Mouse (Mus musculus) cerebellum, adult 11 months (tissue): ENCODE results near the gene Olfr553.
"Not testable (repeated sequence)": the region's sequence is repeated elsewhere in the genome, so short reads cannot be mapped to it uniquely, and the experiment has no call there.

Source experiments
- DNase-seq: peaks from one replicate; pipeline ENCODE4 v3.0.0; 2022

Olfr553 gene

DNA sequence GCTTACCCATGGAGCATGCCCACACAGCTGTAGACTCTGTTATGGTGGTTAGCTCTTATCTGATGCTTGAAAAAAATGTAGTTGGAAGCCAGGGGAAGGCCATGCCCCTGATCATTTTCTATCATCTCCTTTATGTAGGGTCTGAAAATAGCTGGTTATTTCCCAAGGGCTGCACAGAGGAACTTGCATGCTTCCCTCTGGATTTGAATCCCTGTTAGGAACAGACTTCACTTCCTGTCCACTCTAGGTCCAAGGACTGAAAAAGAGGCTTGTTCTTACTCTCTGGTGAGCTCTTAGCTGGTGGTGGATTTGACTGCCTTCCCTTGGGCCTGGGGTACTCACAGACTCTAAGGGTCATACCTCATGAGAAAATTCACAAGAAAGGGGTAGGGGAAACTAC, at the start of gene Olfr553:
Gene Olfr553 (minus strand): TSS at position 101 of the 400 bp plus-strand sequence.
- DNase-seq: no peak

DNA sequence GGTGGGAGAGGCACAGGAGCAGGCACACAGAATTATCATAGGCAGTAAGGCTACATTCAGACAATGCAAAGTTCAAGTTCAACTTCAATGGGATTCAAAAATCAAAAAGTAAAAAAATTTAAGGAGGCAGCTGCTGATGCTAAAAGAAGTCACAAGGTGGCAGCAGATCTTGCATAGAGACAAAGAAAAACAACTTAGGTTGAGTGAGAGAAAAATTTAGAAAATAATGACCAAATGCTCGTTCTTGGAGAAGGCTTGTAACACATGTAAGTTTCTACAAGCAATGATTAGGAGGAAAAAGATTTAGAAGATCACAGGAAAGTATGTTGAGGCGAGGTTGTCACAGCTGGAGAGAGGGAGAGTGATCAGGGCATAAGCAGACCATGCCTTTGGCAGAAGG, 47.4 kb upstream of the Olfr553 start:
- DNase-seq: no peak

GRCm38 (mm10) chr7:102664599-102664998, 46.6 kb upstream of the Olfr553 start, which contains the start of gene Olfr556:
Gene Olfr556 (plus strand): TSS chr7:102664899.
- no peak for DNase-seq

GRCm38 (mm10) chr7:102658523-102658922, 40.5 kb upstream of the Olfr553 start, which contains the start of gene Olfr555:
Gene Olfr555 (plus strand): TSS chr7:102658823.
- DNase-seq: no peak

GRCm38 (mm10) chr7:102644945-102645344, 26.9 kb upstream of the Olfr553 start:
- not testable (repeated sequence) for DNase-seq

GRCm38 (mm10) chr7:102638132-102638531, 20.1 kb upstream of the Olfr553 start, which contains the start of gene Olfr554:
Gene Olfr554 (plus strand): TSS chr7:102638432.
- DNase-seq: no peak

GRCm38 (mm10) chr7:102636665-102637064, 18.6 kb upstream of the Olfr553 start:
- DNase-seq: no peak

GRCm38 (mm10) chr7:102620368-102620767, 2.4 kb upstream of the Olfr553 start:
- DNase-seq: peak; percentile 3

DNA sequence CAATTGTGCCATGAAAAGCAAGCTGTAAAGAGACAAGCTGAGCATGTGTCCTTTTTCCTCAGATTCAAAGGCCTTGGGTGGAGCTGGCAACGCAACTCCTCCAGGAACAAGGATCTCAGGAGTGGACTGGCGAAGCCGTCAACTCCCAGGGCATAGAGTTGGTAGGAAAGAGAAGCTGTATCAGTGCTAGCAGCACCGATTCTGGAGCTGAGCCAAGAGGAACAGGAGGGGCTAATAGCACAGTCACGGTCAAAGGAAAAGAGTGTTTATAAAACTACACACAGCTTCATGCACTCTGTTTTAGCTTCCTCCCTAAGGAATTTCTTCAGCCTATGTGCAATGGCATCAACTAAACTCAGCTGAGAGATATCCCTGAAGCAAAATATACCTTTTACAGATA, 1.6 kb upstream of the Olfr553 start:
- DNase-seq: no peak

- DNase-seq: no peak
Observed at GRCm38 (mm10) chr7:102597378-102598031, 20.5 kb downstream of the Olfr553 start, which contains the start of gene Olfr552. Gene Olfr552 (plus strand): TSS chr7:102597770.

- no peak for DNase-seq
Observed at GRCm38 (mm10) chr7:102591786-102592185, 26.2 kb downstream of the Olfr553 start, which contains the start of gene Olfr551. Gene Olfr551 (minus strand): TSS chr7:102591886.

DNA sequence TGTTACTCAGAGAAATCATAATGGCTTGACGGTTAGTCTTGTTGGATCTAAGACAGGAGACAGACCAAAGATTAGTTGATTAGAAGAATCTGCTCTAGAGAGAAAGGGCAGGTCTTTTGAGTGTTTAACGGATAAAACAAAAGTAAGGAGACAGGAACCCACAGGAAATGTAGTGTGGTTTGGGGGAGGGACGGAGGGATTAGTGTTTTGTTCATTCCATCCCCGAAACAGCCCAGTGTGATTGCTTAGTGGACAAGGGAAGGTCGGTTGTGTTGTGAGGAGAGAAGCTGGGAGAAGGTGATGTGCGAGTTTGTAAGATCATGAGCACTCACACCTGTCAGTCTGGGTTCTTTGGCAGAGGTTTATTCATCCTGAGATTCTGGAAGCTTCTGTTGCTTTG, 42.0 kb downstream of the Olfr553 start:
- DNase-seq: no peak

DNA sequence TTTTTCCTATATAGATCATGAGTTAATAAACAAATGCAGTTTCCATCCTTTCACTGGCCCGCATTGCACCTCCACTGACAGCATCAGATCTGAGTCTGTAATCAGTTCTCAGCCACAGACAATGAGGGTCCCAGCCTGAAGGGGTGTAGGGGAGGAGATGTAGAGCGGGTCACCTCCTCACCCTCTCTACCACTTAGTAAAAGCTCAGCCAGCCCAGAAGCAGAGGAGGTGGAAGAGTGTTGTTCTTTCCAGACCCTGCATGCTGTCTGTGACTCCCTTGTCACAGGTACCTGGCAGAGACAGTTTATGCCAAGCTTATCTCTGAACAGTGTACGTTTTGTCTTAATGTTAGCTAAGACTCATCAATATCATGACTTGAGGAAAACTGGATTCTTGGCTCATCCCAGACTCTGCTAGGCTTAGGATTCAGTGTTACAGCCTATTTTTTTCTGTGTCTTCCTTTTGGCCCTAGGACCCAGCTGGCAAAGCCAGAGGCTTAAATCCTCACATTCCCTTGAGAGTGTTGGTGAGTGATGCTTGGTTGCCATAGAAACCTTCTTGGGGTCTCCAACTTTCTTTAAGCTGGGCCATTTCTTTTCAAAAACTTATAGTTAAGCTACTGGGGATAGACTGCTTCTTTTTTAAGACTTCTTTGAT, 44.7 kb downstream of the Olfr553 start:
- no peak for DNase-seq

- DNase-seq: no peak
Observed at GRCm38 (mm10) chr7:102571142-102571541, 46.9 kb downstream of the Olfr553 start, which contains the start of gene Olfr550. Gene Olfr550 (plus strand): TSS chr7:102571442.

- DNase-seq: no peak
Observed at GRCm38 (mm10) chr7:102566219-102566618, 51.8 kb downstream of the Olfr553 start.

- peak; percentile 28 for DNase-seq
Observed at GRCm38 (mm10) chr7:102564999-102565997, 52.7 kb downstream of the Olfr553 start, which contains the start of gene Trim21. Gene Trim21 (minus strand): TSS chr7:102565486.
